Mouse (Mus musculus): ENCODE data around the gene Pibf1. TPM values are rescaled to one million over a fixed set of nuclear protein-coding genes. Genes with fewer than 3 reads are reported as not detected.

Pibf1 gene
- polyA plus RNA-seq, 2 experiments = 2.8 to 5.6 TPM

- no peak overlapping the region for H3K9ac ChIP-seq (replicated peaks)
- WGBS (ENCODE audit: insufficient replicate concordance) = 38% methylated on average over 2 of the region's 2 CpGs
Measured at GRCm38 (mm10) chr14:99274056-99274455, 174.8 kb downstream of the Pibf1 start.

DNA sequence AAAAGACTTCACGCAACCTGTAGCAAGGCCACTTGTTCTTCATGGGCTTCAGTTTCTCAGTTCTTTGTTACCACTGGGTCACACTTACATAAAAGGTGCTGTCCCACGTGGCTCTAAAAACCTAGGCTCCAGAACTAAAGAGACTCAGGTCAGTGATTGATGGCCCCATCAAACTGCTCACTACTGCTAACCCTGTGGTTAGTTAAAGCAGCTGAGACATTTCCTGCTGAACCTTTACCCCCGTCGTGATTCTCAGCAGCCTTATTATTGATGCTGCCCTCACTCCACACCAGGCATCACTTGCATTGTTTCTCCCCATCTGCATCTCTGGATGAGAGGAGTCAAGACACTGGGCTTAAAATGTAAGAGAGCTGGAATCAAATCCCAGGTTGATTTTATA, 176.6 kb downstream of the Pibf1 start:
- H3K9ac ChIP-seq (replicated peaks) = no peak overlapping the region
- H3K9me3 ChIP-seq (ENCODE audit: control insufficient read depth, low read length) = no peaks in the 10 kb centered on the region
- no peaks in the 10 kb centered on the region for H3K27me3 ChIP-seq (ENCODE audit: control insufficient read depth, insufficient read depth, low read length)
- 22% methylated on average over 4 of the region's 4 CpGs for WGBS (ENCODE audit: insufficient replicate concordance)
- ATAC-seq (ENCODE audit: insufficient read depth) (no peak), DNase-seq (ENCODE audit: low read depth in 3 of 3, low spot score in 3 of 3) (no peak)
- TF ChIP-seq EP300 (IDR thresholded peaks at IDR 0.05; ENCODE audit: low read depth) (no peak), CTCF (IDR thresholded peaks at IDR 0.05; ENCODE audit: low read depth) (no peak)
- H3K36me3 ChIP-seq (replicated peaks; ENCODE audit: control insufficient read depth, insufficient read depth, low read depth) = no peaks in the 10 kb centered on the region
- peaks cover 0 to 2% of the 10 kb centered on the region in 2 experiments; a peak in 2 of 4 replicates for H3K4me1 ChIP-seq (replicated peaks; ENCODE audit: control insufficient read depth in 2 of 2, insufficient read depth in 2 of 2, low read length in 1 of 2)
- no peak overlapping the region for H3K4me2 ChIP-seq (ENCODE audit: low read depth)
- no peak overlapping the region for H3K27ac ChIP-seq
- H3K4me3 ChIP-seq (ENCODE audit: insufficient read depth in 1 of 2, low read depth in 2 of 2, low read length in 2 of 2) = no peak overlapping the region

More at GRCm38 (mm10) chr14:99274056-99274455, 174.8 kb downstream of the Pibf1 start:
- ATAC-seq (ENCODE audit: insufficient read depth) (no peak), DNase-seq (ENCODE audit: low read depth in 3 of 3, low spot score in 3 of 3) (no peak)
- H3K4me1 ChIP-seq (replicated peaks; ENCODE audit: control insufficient read depth in 2 of 2, insufficient read depth in 2 of 2, low read length in 1 of 2) = peaks cover 0 to 2% of the 10 kb centered on the region in 2 experiments; a peak in 1 of 4 replicates
- H3K27ac ChIP-seq = no peak overlapping the region
- H3K9me3 ChIP-seq (ENCODE audit: control insufficient read depth, low read length) = no peaks in the 10 kb centered on the region
- H3K4me3 ChIP-seq (ENCODE audit: insufficient read depth in 1 of 2, low read depth in 2 of 2, low read length in 2 of 2) = no peak overlapping the region
- H3K27me3 ChIP-seq (ENCODE audit: control insufficient read depth, insufficient read depth, low read length) = no peaks in the 10 kb centered on the region
- no peak overlapping the region for H3K4me2 ChIP-seq (ENCODE audit: low read depth)
- H3K36me3 ChIP-seq (replicated peaks; ENCODE audit: control insufficient read depth, insufficient read depth, low read depth) = no peaks in the 10 kb centered on the region
- TF ChIP-seq CTCF (IDR thresholded peaks at IDR 0.05; ENCODE audit: low read depth) (no peak), EP300 (IDR thresholded peaks at IDR 0.05; ENCODE audit: low read depth) (no peak)

DNA sequence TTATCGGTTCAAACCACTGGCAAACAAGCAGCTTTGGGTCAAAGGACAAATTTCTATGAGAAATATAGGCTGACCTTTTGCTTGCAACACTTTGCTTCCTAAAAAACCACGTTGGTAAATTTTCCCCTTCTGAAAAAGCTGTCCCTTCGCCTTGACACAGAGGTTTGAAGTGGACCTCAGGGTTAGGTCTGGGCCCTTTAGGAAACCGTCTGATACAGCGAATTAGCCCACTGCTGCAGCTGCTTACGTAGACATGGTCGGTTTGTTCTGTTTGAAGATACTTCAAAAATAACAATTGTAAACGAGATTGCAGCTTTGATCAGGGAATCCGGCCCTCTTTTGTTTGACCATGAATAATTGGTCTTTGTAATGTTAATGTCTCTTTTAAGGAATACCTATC, 179.1 kb downstream of the Pibf1 start:
- H3K9me3 ChIP-seq (ENCODE audit: control insufficient read depth, low read length) = no peaks in the 10 kb centered on the region
- H3K27ac ChIP-seq = no peak overlapping the region
- H3K9ac ChIP-seq (replicated peaks) = no peak overlapping the region
- H3K4me3 ChIP-seq (ENCODE audit: insufficient read depth in 1 of 2, low read depth in 2 of 2, low read length in 2 of 2) = no peak overlapping the region
- no peak overlapping the region for H3K4me2 ChIP-seq (ENCODE audit: low read depth)
- no peaks in the 10 kb centered on the region for H3K36me3 ChIP-seq (replicated peaks; ENCODE audit: control insufficient read depth, insufficient read depth, low read depth)
- no peak for ATAC-seq (ENCODE audit: insufficient read depth)
- no peak for DNase-seq (ENCODE audit: low read depth in 3 of 3, low spot score in 3 of 3)
- WGBS (ENCODE audit: insufficient replicate concordance) = 39% methylated on average over 9 of the region's 9 CpGs
- no peaks in the 10 kb centered on the region for H3K27me3 ChIP-seq (ENCODE audit: control insufficient read depth, insufficient read depth, low read length)
- TF ChIP-seq EP300 (IDR thresholded peaks at IDR 0.05; ENCODE audit: low read depth) (no peak), CTCF (IDR thresholded peaks at IDR 0.05; ENCODE audit: low read depth) (no peak)
- peaks cover 0 to 2% of the 10 kb centered on the region in 2 experiments; a peak in 2 of 4 replicates for H3K4me1 ChIP-seq (replicated peaks; ENCODE audit: control insufficient read depth in 2 of 2, insufficient read depth in 2 of 2, low read length in 1 of 2)

DNA sequence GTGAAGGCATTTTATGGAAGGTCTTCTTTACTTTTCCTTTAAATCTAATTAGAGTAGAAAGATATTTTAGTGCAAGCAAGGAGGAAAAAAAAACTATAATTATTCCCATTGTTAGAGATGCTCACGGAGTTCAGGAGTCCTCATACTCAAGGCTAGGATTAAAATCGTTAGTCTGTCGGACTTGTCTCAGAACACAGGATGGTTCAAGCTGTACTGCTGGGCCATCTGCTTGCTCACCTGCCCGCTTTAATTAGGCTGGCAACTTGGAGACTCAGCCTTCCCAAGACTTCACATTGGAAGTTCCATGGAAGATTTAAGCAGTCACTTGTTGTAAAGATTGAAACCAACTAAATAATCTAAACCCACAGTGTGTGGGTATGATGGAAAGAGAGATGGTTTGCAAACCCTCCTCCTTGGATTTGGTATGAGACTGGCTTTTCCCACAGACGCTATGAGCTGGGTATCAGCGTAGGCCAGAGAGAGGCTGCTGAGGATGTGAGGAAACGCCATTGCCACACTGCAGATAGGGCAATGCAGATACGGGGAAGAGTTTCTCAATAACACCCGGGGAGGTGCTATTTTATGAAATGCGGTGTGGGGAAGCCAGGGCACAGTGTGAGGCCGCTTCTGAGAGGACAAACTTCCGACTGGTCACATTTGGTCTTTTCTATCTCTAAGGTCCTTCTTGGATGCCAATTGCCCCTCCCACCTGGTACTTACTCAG, 179.7 kb downstream of the Pibf1 start:
- no peak for TF ChIP-seq CTCF (IDR thresholded peaks at IDR 0.05; ENCODE audit: low read depth)
- no peak for TF ChIP-seq EP300 (IDR thresholded peaks at IDR 0.05; ENCODE audit: low read depth)
- no peak for DNase-seq (ENCODE audit: low read depth in 3 of 3, low spot score in 3 of 3)
- 33% methylated on average over 12 of the region's 12 CpGs for WGBS (ENCODE audit: insufficient replicate concordance)
- no peak for ATAC-seq (ENCODE audit: insufficient read depth)
- no peaks in the 10 kb centered on the region for H3K9me3 ChIP-seq (ENCODE audit: control insufficient read depth, low read length)
- no peaks in the 10 kb centered on the region for H3K36me3 ChIP-seq (replicated peaks; ENCODE audit: control insufficient read depth, insufficient read depth, low read depth)
- H3K4me2 ChIP-seq (ENCODE audit: low read depth) = no peak overlapping the region
- H3K4me1 ChIP-seq (replicated peaks; ENCODE audit: control insufficient read depth in 2 of 2, insufficient read depth in 2 of 2, low read length in 1 of 2) = peaks cover 0 to 2% of the 10 kb centered on the region in 2 experiments; a peak in 2 of 4 replicates
- no peaks in the 10 kb centered on the region for H3K27me3 ChIP-seq (ENCODE audit: control insufficient read depth, insufficient read depth, low read length)
- H3K4me3 ChIP-seq (ENCODE audit: insufficient read depth in 1 of 2, low read depth in 2 of 2, low read length in 2 of 2) = no peak overlapping the region
- H3K27ac ChIP-seq = no peak overlapping the region
- H3K9ac ChIP-seq (replicated peaks) = no peak overlapping the region

- Histone ChIP-seq H3K4me3 (ENCODE audit: insufficient read depth in 1 of 2, low read depth in 2 of 2, low read length in 2 of 2) (no peak overlapping the region), H3K4me2 (ENCODE audit: low read depth) (no peak overlapping the region), H3K27me3 (ENCODE audit: control insufficient read depth, insufficient read depth, low read length) (no peaks in the 10 kb centered on the region), H3K27ac (no peak overlapping the region), H3K36me3 (replicated peaks; ENCODE audit: control insufficient read depth, insufficient read depth, low read depth) (no peaks in the 10 kb centered on the region), H3K4me1 (replicated peaks; ENCODE audit: control insufficient read depth in 2 of 2, insufficient read depth in 2 of 2, low read length in 1 of 2) (peaks cover 0 to 2% of the 10 kb centered on the region in 2 experiments; a peak in 2 of 4 replicates), H3K9ac (replicated peaks) (no peak overlapping the region), H3K9me3 (ENCODE audit: control insufficient read depth, low read length) (no peaks in the 10 kb centered on the region)
- WGBS (ENCODE audit: insufficient replicate concordance) = 54% methylated on average over 5 of the region's 5 CpGs
- no peak for TF ChIP-seq CTCF (IDR thresholded peaks at IDR 0.05; ENCODE audit: low read depth)
- no peak for TF ChIP-seq EP300 (IDR thresholded peaks at IDR 0.05; ENCODE audit: low read depth)
- DNase-seq (ENCODE audit: low read depth in 3 of 3, low spot score in 3 of 3) = no peak
- ATAC-seq (ENCODE audit: insufficient read depth) = no peak
Measured at GRCm38 (mm10) chr14:99280399-99280798, 181.2 kb downstream of the Pibf1 start.
